Mouse (Mus musculus) intestine, postnatal 0 days (tissue): ENCODE measurements around the gene Inafm2. TPM values are rescaled to one million over a fixed set of nuclear protein-coding genes. Genes with fewer than 3 reads are reported as not detected.
A peak's percentile ranks its signal among the peaks of the same experiment; 100 is the strongest.

ENCODE experiments used
- ATAC-seq: fragments of 200-750 bp; cut with Nextera tagmentation; 2 replicates; pipeline ENCODE4 v1.8.0; 2017; ENCODE audit warnings: mild to moderate bottlenecking, moderate TSS enrichment, moderate library complexity
- H3K27ac ChIP-seq: fragments of 300-500 bp; sonication (generic); 2 replicates; pipeline ENCODE4 v1.5.1; 2014; ENCODE audit warnings: mild to moderate bottlenecking, low read depth, low read length, moderate library complexity
- H3K27me3 ChIP-seq: fragments of 300-500 bp; sonication (generic); replicated peaks from 2 replicates; pipeline ENCODE4 v1.6.1; 2014; ENCODE audit warnings: low read length, mixed read lengths; ENCODE audit not compliant: control insufficient read depth, insufficient read depth
- H3K36me3 ChIP-seq: fragments of 300-500 bp; sonication (generic); 2 replicates; pipeline ENCODE4 v1.6.1; 2014; ENCODE audit warnings: mild to moderate bottlenecking, moderate library complexity; ENCODE audit not compliant: control insufficient read depth, insufficient read depth
- H3K4me1 ChIP-seq: fragments of 300-500 bp; sonication (generic); replicated peaks from 2 replicates; pipeline ENCODE4 v1.6.1; 2014; ENCODE audit warnings: antibody characterized with exemption, low read length, mixed read lengths; ENCODE audit not compliant: control insufficient read depth, insufficient read depth
- H3K4me2 ChIP-seq: fragments of 300-500 bp; sonication (generic); replicated peaks from 2 replicates; pipeline ENCODE4 v1.6.1; 2014; ENCODE audit warnings: low read depth, mild to moderate bottlenecking, moderate library complexity
- H3K4me3 ChIP-seq: fragments of 300-500 bp; sonication (generic); 2 replicates; pipeline ENCODE4 v1.5.1; 2014; ENCODE audit warnings: low read depth, low read length
- H3K9ac ChIP-seq: fragments of 300-500 bp; sonication (generic); 2 replicates; pipeline ENCODE4 v1.6.1; 2014; ENCODE audit warnings: mild to moderate bottlenecking, low read depth, low read length
- H3K9me3 ChIP-seq: fragments of 300-500 bp; sonication (generic); 2 replicates; pipeline ENCODE4 v1.6.1; 2016; ENCODE audit warnings: mixed run types; ENCODE audit not compliant: control insufficient read depth
- CTCF ChIP-seq: sonication (generic); IDR thresholded peaks from 2 replicates; pipeline ENCODE4 v1.5.1; 2016; ENCODE audit warnings: low read depth, mild to moderate bottlenecking, control low read depth, antibody characterized with exemption, moderate library complexity
- WGBS: fragments of 180-500 bp; shearing (Covaris S2); extraction: QIAGEN DNeasy Blood & Tissue Kit; methylation state at CpG from one replicate; pipeline ENCODE4 v1.1.7; 2014; 5-methylcytosine and 5-hydroxymethylcytosine counted together
- polyA plus RNA-seq: library from polyadenylated mRNA; unstranded; fragments of >200 nt; fragmentation: Nextera tagmentation; extraction: Ambion mirVana; gene quantifications from 2 replicates; pipeline ENCODE4 v1.2.1, GENCODE M21; 2015

The Inafm2 gene
- polyA plus RNA-seq, 1 experiment from 2014 or later = 24.7 TPM

DNA sequence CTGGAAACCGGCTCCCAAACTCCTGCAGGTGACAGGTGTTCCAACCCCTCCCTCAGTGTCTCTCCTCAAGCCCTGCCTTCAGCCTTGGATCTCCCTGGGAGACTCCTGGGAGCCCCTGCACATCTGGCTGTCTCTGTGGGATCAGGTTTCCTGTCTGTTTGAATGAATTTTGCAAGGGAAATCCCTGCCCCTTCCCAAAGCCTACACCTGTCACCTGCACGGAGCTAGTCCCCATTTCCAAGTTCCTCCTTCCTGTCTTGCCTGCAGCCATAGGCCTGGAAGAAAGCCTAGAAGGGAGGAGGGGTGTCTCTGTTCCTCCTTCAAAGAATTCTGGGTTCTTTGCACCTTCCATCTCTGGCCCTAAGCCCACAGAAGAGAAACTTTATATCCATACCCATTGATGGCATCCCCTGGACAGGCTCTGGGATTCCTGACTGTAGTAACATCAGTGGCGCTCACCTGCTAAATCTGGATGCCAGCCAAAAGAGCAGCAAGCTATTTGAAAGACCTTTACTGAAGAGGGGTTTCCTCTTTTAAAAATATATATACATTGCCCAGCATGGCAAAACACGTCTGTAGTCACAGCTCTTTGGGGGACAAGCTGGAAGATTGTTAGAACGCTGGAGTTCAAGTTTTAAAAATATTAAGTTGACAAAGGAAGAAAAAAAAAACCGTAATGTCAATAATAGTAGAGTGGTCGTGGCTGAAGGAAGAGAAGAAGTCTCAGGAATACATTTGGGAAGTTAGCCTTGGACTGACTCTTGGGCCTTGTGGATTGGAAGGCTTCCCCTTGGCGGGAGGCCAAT, 15.5 kb upstream of the Inafm2 start:
- Histone ChIP-seq H3K4me3 (no peak overlapping the region), H3K9ac (no peak overlapping the region), H3K9me3 (no peaks in the 10 kb centered on the region), H3K27ac (no peak overlapping the region), H3K27me3 (0 out of 2 replicates have a peak, but pooled peaks cover 2% of the 10 kb centered on the region), H3K4me1 (no peaks in the 10 kb centered on the region), H3K4me2 (no peak overlapping the region), H3K36me3 (no peaks in the 10 kb centered on the region)
- TF ChIP-seq CTCF = no peak
- no peak for ATAC-seq
- 30% methylated on average over 8 of the region's 8 CpGs for WGBS

DNA sequence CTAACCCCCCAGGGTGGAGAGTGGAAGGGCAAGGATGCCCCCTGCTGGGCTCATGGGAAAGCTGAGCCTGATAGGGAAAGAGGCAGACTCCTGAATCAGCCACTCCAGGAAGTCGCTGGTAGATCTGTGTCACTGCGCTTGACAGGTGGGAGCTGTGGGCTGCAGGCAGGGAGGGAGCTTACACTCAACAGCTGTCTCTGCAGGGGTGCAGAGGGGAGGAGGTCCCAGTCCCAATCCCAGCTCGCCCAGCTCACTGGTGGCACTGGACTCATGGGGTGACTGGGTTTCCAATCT, 15.0 kb upstream of the Inafm2 start:
- Histone ChIP-seq H3K4me1 (no peaks in the 10 kb centered on the region), H3K9me3 (no peaks in the 10 kb centered on the region), H3K27ac (no peak overlapping the region), H3K36me3 (no peaks in the 10 kb centered on the region), H3K4me3 (no peak overlapping the region), H3K27me3 (no peaks in the 10 kb centered on the region), H3K4me2 (no peak overlapping the region), H3K9ac (no peak overlapping the region)
- peak; percentile 90 for TF ChIP-seq CTCF
- 5% methylated on average over 3 of the region's 3 CpGs for WGBS
- ATAC-seq = no peak

DNA sequence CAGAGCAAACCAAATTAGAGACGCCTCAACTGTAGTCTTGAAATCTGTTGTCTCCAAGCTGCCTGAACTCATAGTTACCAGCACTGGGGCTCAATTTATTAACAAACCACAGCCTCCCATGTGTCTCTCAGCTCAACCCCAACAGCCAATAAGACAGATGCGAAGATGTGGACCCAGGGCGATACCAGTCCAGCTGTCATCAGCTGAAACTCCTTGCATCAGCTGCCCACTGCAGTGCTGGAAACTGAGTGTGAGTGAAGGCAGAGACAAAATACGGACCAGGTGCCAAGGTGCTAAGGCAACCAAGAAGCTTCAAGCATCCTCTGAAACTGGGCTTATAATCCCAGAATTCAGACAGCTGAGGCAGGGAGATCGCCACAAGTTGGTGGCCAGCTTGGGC, 13.6 kb upstream of the Inafm2 start:
- WGBS = 78% methylated on average over 5 of the region's 5 CpGs
- no peak for ATAC-seq
- no peaks in the 10 kb centered on the region for H3K36me3 ChIP-seq

DNA sequence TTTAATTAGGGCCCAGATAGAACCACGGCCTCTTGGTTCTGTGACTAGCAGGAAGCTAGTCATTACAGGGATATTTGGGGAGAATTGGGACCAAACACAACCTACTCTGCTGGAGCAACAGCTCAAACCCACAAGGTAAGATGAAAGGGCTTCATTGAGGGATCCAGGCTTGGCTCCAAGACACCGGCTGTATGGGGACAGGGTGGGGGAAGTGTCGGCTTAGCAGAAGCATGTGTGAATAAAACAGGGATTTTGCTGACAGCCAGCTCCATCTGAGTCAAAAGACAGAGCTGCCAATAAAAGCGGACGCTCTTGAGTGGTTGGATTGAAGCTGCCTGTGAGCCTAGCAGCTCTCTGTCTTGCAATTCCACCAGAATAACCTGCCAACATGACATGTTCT, 12.2 kb upstream of the Inafm2 start:
- 58% methylated on average over 5 of the region's 5 CpGs for WGBS
- no peak for ATAC-seq
- no peak overlapping the region for H3K9ac ChIP-seq

More for the DNA sequence above, 13.6 kb upstream of the Inafm2 start:
- H3K9me3 ChIP-seq = no peaks in the 10 kb centered on the region
- H3K4me1 ChIP-seq = no peaks in the 10 kb centered on the region
- no peak overlapping the region for H3K27ac ChIP-seq
- H3K4me3 ChIP-seq = no peak overlapping the region
- TF ChIP-seq CTCF = no peak
- H3K27me3 ChIP-seq = no peaks in the 10 kb centered on the region; the same call in 1 of the 2 replicates
- no peak overlapping the region for H3K4me2 ChIP-seq
- H3K9ac ChIP-seq = no peak overlapping the region

DNA sequence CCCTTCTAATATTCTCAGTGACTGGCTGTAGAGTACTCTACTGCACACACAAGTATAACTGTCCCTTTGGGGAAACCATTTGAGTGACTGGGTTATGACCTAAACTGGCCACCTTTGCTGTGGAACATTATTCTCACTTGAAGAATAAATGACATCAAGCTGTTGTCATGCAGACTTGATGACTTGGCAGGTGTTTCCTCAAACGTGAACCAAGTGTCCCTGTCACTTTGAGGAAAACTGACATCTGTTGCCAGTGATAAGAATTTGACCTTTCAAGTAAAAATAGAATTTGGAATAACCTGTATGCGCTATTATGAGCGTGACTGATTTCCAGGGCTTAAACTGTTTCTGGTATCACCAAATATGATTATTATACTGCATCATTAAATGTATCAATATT, 5.2 kb upstream of the Inafm2 start:
- H3K36me3 ChIP-seq = no peaks in the 10 kb centered on the region
- peaks cover 6% of the 10 kb centered on the region; the same call in 1 of the 2 replicates for H3K27me3 ChIP-seq
- H3K4me2 ChIP-seq = no peak overlapping the region
- H3K27ac ChIP-seq = no peak overlapping the region
- TF ChIP-seq CTCF = no peak
- no peaks in the 10 kb centered on the region for H3K9me3 ChIP-seq
- ATAC-seq = no peak
- no peak overlapping the region for H3K4me3 ChIP-seq
- H3K4me1 ChIP-seq = no peaks in the 10 kb centered on the region
- H3K9ac ChIP-seq = no peak overlapping the region
- 58% methylated on average over 3 of the region's 3 CpGs for WGBS

More for the DNA sequence above, 12.2 kb upstream of the Inafm2 start:
- Histone ChIP-seq H3K27me3 (no peaks in the 10 kb centered on the region; the same call in 1 of the 2 replicates), H3K4me3 (no peak overlapping the region), H3K9me3 (no peaks in the 10 kb centered on the region), H3K4me1 (no peaks in the 10 kb centered on the region), H3K4me2 (no peak overlapping the region), H3K36me3 (no peaks in the 10 kb centered on the region), H3K27ac (no peak overlapping the region)
- TF ChIP-seq CTCF = no peak

DNA sequence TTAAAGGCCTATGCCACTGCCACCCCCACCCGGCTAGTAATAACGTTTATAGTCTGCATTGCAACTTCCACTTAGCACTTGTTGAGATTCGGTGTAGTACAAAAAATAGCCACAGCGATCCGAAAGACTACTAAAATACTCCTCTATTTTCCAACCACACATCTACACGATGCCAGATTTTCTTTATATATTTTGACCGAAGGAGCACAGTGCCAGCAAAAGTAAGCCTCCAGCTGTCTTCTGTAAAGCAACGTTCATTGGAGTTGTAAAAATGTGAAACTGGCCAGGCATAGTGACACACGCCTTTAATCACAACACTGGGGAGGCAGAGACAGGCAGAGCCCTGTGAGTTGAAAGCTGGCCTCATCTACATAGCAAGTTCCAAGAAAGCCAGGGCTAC, 4.4 kb upstream of the Inafm2 start:
- Histone ChIP-seq H3K4me3 (no peak overlapping the region), H3K27me3 (0 out of 2 replicates have a peak, but pooled peaks cover 6% of the 10 kb centered on the region), H3K9ac (no peak overlapping the region), H3K4me2 (no peak overlapping the region), H3K36me3 (no peaks in the 10 kb centered on the region), H3K27ac (no peak overlapping the region), H3K9me3 (no peaks in the 10 kb centered on the region), H3K4me1 (no peaks in the 10 kb centered on the region)
- no peak for TF ChIP-seq CTCF
- 55% methylated on average over 9 of the region's 9 CpGs for WGBS
- ATAC-seq = no peak
